Mouse (Mus musculus) intestine, postnatal 0 days (tissue): ENCODE results near the gene Vti1a. TPM values are rescaled to one million over a fixed set of nuclear protein-coding genes. Genes with fewer than 3 reads are reported as not detected.

Experiments
- ATAC-seq: fragments of 200-750 bp; cut with Nextera tagmentation; 2 replicates; pipeline ENCODE4 v1.8.0; 2017; ENCODE audit warnings: mild to moderate bottlenecking, moderate TSS enrichment, moderate library complexity
- H3K27ac ChIP-seq: fragments of 300-500 bp; sonication (generic); 2 replicates; pipeline ENCODE4 v1.5.1; 2014; ENCODE audit warnings: mild to moderate bottlenecking, low read depth, low read length, moderate library complexity
- H3K27me3 ChIP-seq: fragments of 300-500 bp; sonication (generic); replicated peaks from 2 replicates; pipeline ENCODE4 v1.6.1; 2014; ENCODE audit warnings: low read length, mixed read lengths; ENCODE audit not compliant: control insufficient read depth, insufficient read depth
- H3K36me3 ChIP-seq: fragments of 300-500 bp; sonication (generic); 2 replicates; pipeline ENCODE4 v1.6.1; 2014; ENCODE audit warnings: mild to moderate bottlenecking, moderate library complexity; ENCODE audit not compliant: control insufficient read depth, insufficient read depth
- H3K4me1 ChIP-seq: fragments of 300-500 bp; sonication (generic); replicated peaks from 2 replicates; pipeline ENCODE4 v1.6.1; 2014; ENCODE audit warnings: antibody characterized with exemption, low read length, mixed read lengths; ENCODE audit not compliant: control insufficient read depth, insufficient read depth
- H3K4me2 ChIP-seq: fragments of 300-500 bp; sonication (generic); replicated peaks from 2 replicates; pipeline ENCODE4 v1.6.1; 2014; ENCODE audit warnings: low read depth, mild to moderate bottlenecking, moderate library complexity
- H3K4me3 ChIP-seq: fragments of 300-500 bp; sonication (generic); 2 replicates; pipeline ENCODE4 v1.5.1; 2014; ENCODE audit warnings: low read depth, low read length
- H3K9ac ChIP-seq: fragments of 300-500 bp; sonication (generic); 2 replicates; pipeline ENCODE4 v1.6.1; 2014; ENCODE audit warnings: mild to moderate bottlenecking, low read depth, low read length
- H3K9me3 ChIP-seq: fragments of 300-500 bp; sonication (generic); 2 replicates; pipeline ENCODE4 v1.6.1; 2016; ENCODE audit warnings: mixed run types; ENCODE audit not compliant: control insufficient read depth
- CTCF ChIP-seq: sonication (generic); IDR thresholded peaks from 2 replicates; pipeline ENCODE4 v1.5.1; 2016; ENCODE audit warnings: low read depth, mild to moderate bottlenecking, control low read depth, antibody characterized with exemption, moderate library complexity
- WGBS: fragments of 180-500 bp; shearing (Covaris S2); extraction: QIAGEN DNeasy Blood & Tissue Kit; methylation state at CpG from one replicate; pipeline ENCODE4 v1.1.7; 2014; 5-methylcytosine and 5-hydroxymethylcytosine counted together
- polyA plus RNA-seq: library from polyadenylated mRNA; unstranded; fragments of >200 nt; fragmentation: Nextera tagmentation; extraction: Ambion mirVana; gene quantifications from 2 replicates; pipeline ENCODE4 v1.2.1, GENCODE M21; 2015

The Vti1a gene
- polyA plus RNA-seq, 1 experiment from 2014 or later, result 21.3 TPM

DNA sequence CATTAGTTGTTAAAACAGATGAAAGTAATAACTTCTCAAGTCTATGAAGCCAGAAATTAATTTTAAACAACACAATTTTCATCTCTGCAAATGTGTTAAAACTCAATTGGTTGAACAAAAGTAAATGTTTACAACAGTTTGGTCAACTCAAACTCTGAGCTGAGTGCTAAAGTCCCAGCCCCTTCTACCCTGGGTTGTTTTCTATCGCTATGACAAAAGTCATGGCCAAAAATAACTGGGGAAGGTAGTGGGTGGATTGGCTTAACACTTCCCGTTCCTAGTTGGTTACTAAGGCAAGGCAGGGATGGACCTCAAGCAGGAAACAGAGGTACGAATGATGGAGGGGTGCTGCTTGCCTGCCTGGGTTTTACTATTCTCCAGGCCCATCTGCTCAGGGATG is 39.3 kb upstream of the Vti1a start:
- TF ChIP-seq CTCF, result no peak
- Histone ChIP-seq H3K4me3 (no peak overlapping the region), H3K9ac (no peak overlapping the region), H3K4me1 (no peaks in the 10 kb centered on the region), H3K9me3 (no peaks in the 10 kb centered on the region), H3K36me3 (peaks cover 75% of the 10 kb centered on the region), H3K27ac (no peak overlapping the region), H3K27me3 (no peaks in the 10 kb centered on the region), H3K4me2 (no peak overlapping the region)
- WGBS, result 92% methylated on average over 3 of the region's 3 CpGs
- no peak for ATAC-seq

DNA sequence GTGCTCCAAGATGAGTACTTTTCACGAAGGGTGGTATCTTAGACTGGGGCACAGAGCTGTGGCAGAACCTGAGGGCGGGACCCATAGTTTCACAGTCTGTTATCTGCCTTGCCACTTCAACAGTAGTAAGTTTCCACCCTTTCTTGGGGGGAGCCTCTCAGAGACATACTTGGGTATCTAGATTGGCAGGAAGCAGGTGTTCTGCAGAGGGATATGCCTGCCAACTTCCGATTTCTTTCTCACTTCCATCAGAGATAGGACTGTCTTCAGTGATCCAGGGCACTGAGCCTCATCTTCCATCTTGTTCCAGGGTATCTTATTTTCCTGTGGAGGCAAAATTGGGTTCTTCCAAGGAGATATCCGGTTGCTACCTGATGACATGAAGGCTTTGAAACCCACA is 32.0 kb upstream of the Vti1a start:
- 88% methylated on average over 4 of the region's 4 CpGs for WGBS
- Histone ChIP-seq H3K4me1 (no peaks in the 10 kb centered on the region), H3K4me3 (no peak overlapping the region), H3K27me3 (no peaks in the 10 kb centered on the region), H3K9ac (no peak overlapping the region), H3K4me2 (no peak overlapping the region), H3K27ac (no peak overlapping the region), H3K36me3 (peaks cover 95% of the 10 kb centered on the region), H3K9me3 (no peaks in the 10 kb centered on the region)
- no peak for TF ChIP-seq CTCF
- ATAC-seq, result no peak

- Histone ChIP-seq H3K4me2 (no peak overlapping the region), H3K9ac (no peak overlapping the region), H3K27me3 (no peaks in the 10 kb centered on the region), H3K36me3 (peaks cover 94% of the 10 kb centered on the region), H3K4me3 (no peak overlapping the region), H3K27ac (no peak overlapping the region), H3K4me1 (no peaks in the 10 kb centered on the region), H3K9me3 (no peaks in the 10 kb centered on the region)
- ATAC-seq, result no peak
- no peak for TF ChIP-seq CTCF
- 90% methylated on average over 4 of the region's 4 CpGs for WGBS
Measured at GRCm38 (mm10) chr19:55286034-55286433, 30.1 kb upstream of the Vti1a start.

GRCm38 (mm10) chr19:55288974-55289373 is 27.1 kb upstream of the Vti1a start:
- no peaks in the 10 kb centered on the region for H3K4me1 ChIP-seq
- no peak overlapping the region for H3K4me3 ChIP-seq
- H3K36me3 ChIP-seq, result peaks cover 90% of the 10 kb centered on the region
- no peaks in the 10 kb centered on the region for H3K27me3 ChIP-seq
- no peak for ATAC-seq
- H3K9me3 ChIP-seq, result no peaks in the 10 kb centered on the region
- H3K9ac ChIP-seq, result no peak overlapping the region
- TF ChIP-seq CTCF, result no peak
- no peak overlapping the region for H3K4me2 ChIP-seq
- no peak overlapping the region for H3K27ac ChIP-seq

GRCm38 (mm10) chr19:55290621-55291270 is 25.3 kb upstream of the Vti1a start:
- no peak overlapping the region for H3K27ac ChIP-seq
- no peak overlapping the region for H3K4me2 ChIP-seq
- no peak for ATAC-seq
- no peak overlapping the region for H3K4me3 ChIP-seq
- WGBS, result 92% methylated on average over 2 of the region's 2 CpGs
- no peak for TF ChIP-seq CTCF
- no peaks in the 10 kb centered on the region for H3K27me3 ChIP-seq
- H3K9ac ChIP-seq, result no peak overlapping the region
- H3K36me3 ChIP-seq, result peaks cover 91% of the 10 kb centered on the region
- H3K4me1 ChIP-seq, result no peaks in the 10 kb centered on the region
- H3K9me3 ChIP-seq, result no peaks in the 10 kb centered on the region

DNA sequence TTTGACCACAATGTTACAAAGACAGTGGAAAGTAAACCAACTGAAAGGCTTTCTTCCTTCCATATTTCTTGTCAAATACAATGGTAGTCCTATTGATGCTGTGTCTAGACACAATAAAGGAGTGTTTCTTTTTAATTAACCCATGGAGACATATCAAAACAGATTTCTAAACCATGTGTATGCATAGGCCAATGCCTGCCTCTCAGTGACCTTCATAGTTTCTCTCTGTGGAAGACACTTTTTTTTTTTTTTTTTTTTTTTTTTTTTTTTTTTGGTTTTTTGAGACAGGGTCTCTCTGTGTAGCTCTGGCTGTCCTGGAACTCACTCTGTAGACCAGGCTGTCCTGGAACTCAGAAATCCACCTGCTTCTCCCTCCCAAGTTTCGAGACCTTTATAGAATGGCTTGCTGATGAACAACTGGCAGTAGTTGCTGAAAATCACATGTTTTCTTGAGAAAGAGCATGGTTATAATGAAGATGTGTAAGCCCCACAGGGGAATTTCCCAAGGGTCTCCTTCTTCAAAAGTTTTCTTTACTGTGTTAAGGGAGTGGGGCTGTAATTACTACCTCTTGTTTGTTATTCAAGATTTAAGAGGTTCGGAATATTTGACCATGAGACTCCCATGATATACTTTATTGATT is 23.8 kb upstream of the Vti1a start:
- H3K4me2 ChIP-seq, result no peak overlapping the region
- TF ChIP-seq CTCF, result no peak
- H3K27ac ChIP-seq, result no peak overlapping the region
- H3K9me3 ChIP-seq, result no peaks in the 10 kb centered on the region
- H3K9ac ChIP-seq, result no peak overlapping the region
- H3K4me3 ChIP-seq, result no peak overlapping the region
- peaks cover 90% of the 10 kb centered on the region for H3K36me3 ChIP-seq
- no peak for ATAC-seq
- H3K27me3 ChIP-seq, result no peaks in the 10 kb centered on the region
- no peaks in the 10 kb centered on the region for H3K4me1 ChIP-seq
- WGBS, result 92% methylated on average over 2 of the region's 2 CpGs
